Mouse (Mus musculus) G1E (cell line): ENCODE results near the gene 1810049J17Rik.

Experiments used
- CTCF ChIP-seq: IDR thresholded peaks from 2 replicates; pipeline ENCODE4 v1.5.1; 2012; ENCODE audit warnings: low read depth, low read length, inconsistent platforms, mixed read lengths
- GATA1 ChIP-seq: IDR thresholded peaks from 2 replicates; pipeline ENCODE4 v1.6.1; 2012; ENCODE audit warnings: borderline replicate concordance, low read length, inconsistent platforms, mixed read lengths
- GATA2 ChIP-seq: IDR thresholded peaks from 2 replicates; pipeline ENCODE4 v1.6.1; 2012; ENCODE audit warnings: low read depth, low read length, inconsistent platforms, borderline replicate concordance
- POLR2AphosphoS5 ChIP-seq: IDR thresholded peaks from 2 replicates; pipeline ENCODE4 v1.6.1; 2012; ENCODE audit warnings: low read depth, low read length, inconsistent platforms; ENCODE audit not compliant: insufficient replicate concordance
- TAL1 ChIP-seq: conservative IDR thresholded peaks from 2 replicates; pipeline ENCODE4 v1.6.1; 2012; ENCODE audit warnings: low read depth, low read length, inconsistent platforms, mixed read lengths

- TF ChIP-seq CTCF (no peak), GATA1 (no peak), POLR2AphosphoS5 (no peak), TAL1 (no peak), GATA2 (no peak)
These were observed 25.5 kb downstream of the 1810049J17Rik start for GRCm38 (mm10) chr15:12296228-12296627.
